Mouse (Mus musculus): ENCODE measurements at regions not wholly inside any gene's neighbourhood (a gene's known extent, or its start where the extent isn't known, plus 50 kb on each side); places are given as distances from the start of the nearest gene placed in this dataset.

- in situ Hi-C loops (cut with MboI; ENCODE audit: unreplicated experiment in 2 of 2) = no loop called here
These were observed 155.6 kb upstream of the Actbl2 start for GRCm38 (mm10) chr13:111099252-111099651.

GRCm38 (mm10) chr13:111100448-111100847 is 154.4 kb upstream of the Actbl2 start:
- in situ Hi-C loops (cut with MboI; ENCODE audit: unreplicated experiment in 2 of 2) = no loop called here

- in situ Hi-C loops (cut with MboI; ENCODE audit: unreplicated experiment in 2 of 2) = no loop called here
These were observed 150.1 kb upstream of the Actbl2 start for GRCm38 (mm10) chr13:111104567-111105219.

- in situ Hi-C loops (cut with MboI; ENCODE audit: unreplicated experiment in 2 of 2) = no loop called here
These were observed 123.7 kb upstream of the Actbl2 start for GRCm38 (mm10) chr13:111131108-111131507.

GRCm38 (mm10) chr13:111136392-111136791 is 118.4 kb upstream of the Actbl2 start:
- in situ Hi-C loops (cut with MboI; ENCODE audit: unreplicated experiment in 2 of 2) = no loop called here

- in situ Hi-C loops (cut with MboI; ENCODE audit: unreplicated experiment in 2 of 2) = no loop called here
These were observed 111.9 kb upstream of the Actbl2 start for GRCm38 (mm10) chr13:111142757-111143420.

GRCm38 (mm10) chr13:111144721-111145120 is 110.1 kb upstream of the Actbl2 start:
- in situ Hi-C loops (cut with MboI; ENCODE audit: unreplicated experiment in 2 of 2) = no loop called here

GRCm38 (mm10) chr13:111157921-111158638 is 96.7 kb upstream of the Actbl2 start:
- in situ Hi-C loops (cut with MboI; ENCODE audit: unreplicated experiment in 2 of 2) = no loop called here

- in situ Hi-C loops (cut with MboI; ENCODE audit: unreplicated experiment in 2 of 2) = no loop called here
These were observed 95.3 kb upstream of the Actbl2 start for GRCm38 (mm10) chr13:111159498-111159897.

- in situ Hi-C loops (cut with MboI; ENCODE audit: unreplicated experiment in 2 of 2) = no loop called here
These were observed 89.3 kb upstream of the Actbl2 start for GRCm38 (mm10) chr13:111165538-111165937.

- in situ Hi-C loops (cut with MboI; ENCODE audit: unreplicated experiment in 2 of 2) = no loop called here
These were observed 84.3 kb upstream of the Actbl2 start for GRCm38 (mm10) chr13:111170269-111171165.

- in situ Hi-C loops (cut with MboI; ENCODE audit: unreplicated experiment in 2 of 2) = no loop called here
These were observed 75.6 kb upstream of the Actbl2 start for GRCm38 (mm10) chr13:111179186-111179585.

GRCm38 (mm10) chr13:111183293-111183692 is 71.5 kb upstream of the Actbl2 start:
- in situ Hi-C loops (cut with MboI; ENCODE audit: unreplicated experiment in 2 of 2) = no loop called here

GRCm38 (mm10) chr13:111185799-111186198 is 69.0 kb upstream of the Actbl2 start:
- in situ Hi-C loops (cut with MboI; ENCODE audit: unreplicated experiment in 2 of 2) = no loop called here

- in situ Hi-C loops (cut with MboI; ENCODE audit: unreplicated experiment in 2 of 2) = no loop called here
These were observed 68.0 kb upstream of the Actbl2 start for GRCm38 (mm10) chr13:111186833-111187232.

- in situ Hi-C loops (cut with MboI; ENCODE audit: unreplicated experiment in 2 of 2) = no loop called here
These were observed 60.9 kb upstream of the Actbl2 start for GRCm38 (mm10) chr13:111193919-111194318.

- in situ Hi-C loops (cut with MboI; ENCODE audit: unreplicated experiment in 2 of 2) = no loop called here
These were observed 60.5 kb upstream of the Actbl2 start for GRCm38 (mm10) chr13:111194337-111194736.

GRCm38 (mm10) chr13:111201532-111201931 is 53.3 kb upstream of the Actbl2 start:
- in situ Hi-C loops (cut with MboI; ENCODE audit: unreplicated experiment in 2 of 2) = no loop called here

- in situ Hi-C loops (cut with MboI; ENCODE audit: unreplicated experiment in 2 of 2) = no loop called here
These were observed 50.1 kb upstream of the Actbl2 start for GRCm38 (mm10) chr13:111204580-111205285.
